Mouse (Mus musculus) midbrain, embryonic 12.5 days (tissue): ENCODE data around the gene Anks1b. TPM values are rescaled to one million over a fixed set of nuclear protein-coding genes. Genes with fewer than 3 reads are reported as not detected.
"Not testable (repeated sequence)": the region's sequence is repeated elsewhere in the genome, so short reads cannot be mapped to it uniquely, and the experiment has no call there.

ENCODE experiments used
- ATAC-seq: fragments of 200-750 bp; cut with Nextera tagmentation; 2 replicates; pipeline ENCODE4 v1.8.0; 2017; ENCODE audit warnings: low read depth, moderate TSS enrichment, moderate library complexity; ENCODE audit not compliant: low FRiP score
- H3K27ac ChIP-seq: fragments of 300-500 bp; sonication (generic); replicated peaks from 2 replicates; pipeline ENCODE4 v1.5.1; 2016; ENCODE audit warnings: mild to moderate bottlenecking
- H3K27me3 ChIP-seq: fragments of 300-500 bp; sonication (generic); 2 replicates; pipeline ENCODE4 v1.6.1; 2016; ENCODE audit warnings: mild to moderate bottlenecking
- H3K36me3 ChIP-seq: fragments of 300-500 bp; sonication (generic); 2 replicates; pipeline ENCODE4 v1.6.1; 2016
- H3K4me1 ChIP-seq: fragments of 300-500 bp; sonication (generic); 2 replicates; pipeline ENCODE4 v1.6.1; 2016
- H3K4me2 ChIP-seq: fragments of 300-500 bp; sonication (generic); replicated peaks from 2 replicates; pipeline ENCODE4 v1.6.1; 2016; ENCODE audit warnings: mild to moderate bottlenecking, moderate library complexity
- H3K4me3 ChIP-seq: fragments of 300-500 bp; sonication (generic); 2 replicates; pipeline ENCODE4 v1.5.1; 2016; ENCODE audit warnings: mild to moderate bottlenecking
- H3K9ac ChIP-seq: fragments of 300-500 bp; sonication (generic); replicated peaks from 2 replicates; pipeline ENCODE4 v1.6.1; 2016; ENCODE audit warnings: mild to moderate bottlenecking, moderate library complexity
- H3K9me3 ChIP-seq: fragments of 300-500 bp; sonication (generic); 2 replicates; pipeline ENCODE4 v1.6.1; 2016; ENCODE audit warnings: mild to moderate bottlenecking
- WGBS: fragments of 180-500 bp; shearing (Covaris S2); methylation state at CpG from one replicate; pipeline ENCODE4 v1.1.7; 2016; 5-methylcytosine and 5-hydroxymethylcytosine counted together
- polyA plus RNA-seq: library from polyadenylated mRNA; unstranded; fragments of >200 nt; fragmentation: Nextera tagmentation; extraction: Ambion mirVana; gene quantifications from 2 replicates; pipeline ENCODE4 v1.2.1, GENCODE M21; 2016

Gene Anks1b
- polyA plus RNA-seq, 1 experiment from 2014 or later: 11.9 TPM

- 82% methylated on average over 14 of the region's 14 CpGs for WGBS
Measured at GRCm38 (mm10) chr10:90599726-90600531, 726.6 kb downstream of the Anks1b start.

DNA sequence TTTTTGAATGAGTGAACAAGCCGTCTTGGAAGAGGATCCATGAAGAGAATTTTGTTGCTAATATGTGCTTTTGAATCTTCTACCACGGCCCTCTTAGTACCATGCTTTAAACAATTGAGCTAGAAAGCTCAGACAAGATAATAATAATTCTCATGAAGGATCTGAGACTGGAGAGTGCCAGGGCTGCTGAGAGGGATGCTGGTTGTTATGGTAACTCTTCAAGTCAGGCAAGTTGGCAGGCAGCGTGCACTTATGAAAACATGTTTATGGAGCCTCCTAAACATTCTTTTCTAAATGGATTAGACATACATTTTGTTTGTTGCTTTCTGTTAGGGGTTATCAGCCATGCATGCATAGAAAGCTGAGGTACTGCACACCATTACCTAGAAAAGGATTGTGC is 734.3 kb downstream of the Anks1b start:
- WGBS: 65% methylated on average over 3 of the region's 3 CpGs
- no peak overlapping the region for H3K9ac ChIP-seq

More at GRCm38 (mm10) chr10:90599726-90600531, 726.6 kb downstream of the Anks1b start:
- H3K9me3 ChIP-seq: no peaks in the 10 kb centered on the region
- H3K36me3 ChIP-seq: no peaks in the 10 kb centered on the region
- no peak overlapping the region for H3K4me3 ChIP-seq
- H3K4me1 ChIP-seq: peaks cover 9% of the 10 kb centered on the region
- no peak overlapping the region for H3K27ac ChIP-seq
- no peak for ATAC-seq
- H3K9ac ChIP-seq: no peak overlapping the region
- H3K4me2 ChIP-seq: no peak overlapping the region
- no peaks in the 10 kb centered on the region for H3K27me3 ChIP-seq

DNA sequence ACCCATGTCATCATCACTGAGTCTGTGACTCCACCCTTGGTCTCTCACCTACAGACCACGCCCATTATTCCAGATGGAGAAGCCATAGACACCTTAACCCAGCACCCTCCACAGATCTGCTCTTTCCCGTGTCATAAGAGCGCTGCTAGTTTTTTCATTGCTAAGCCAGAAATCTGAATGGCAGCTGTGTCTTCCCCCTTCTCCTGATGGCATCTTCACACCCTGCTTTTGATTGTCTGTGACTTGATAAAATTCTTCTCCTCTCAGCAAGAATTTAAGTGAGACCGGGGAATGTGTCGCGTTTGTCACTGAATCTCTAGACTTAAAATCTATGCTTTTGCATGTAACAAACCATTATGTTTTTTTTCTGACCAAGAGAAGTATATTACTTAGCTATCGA is 736.1 kb downstream of the Anks1b start:
- Histone ChIP-seq H3K27me3 (no peaks in the 10 kb centered on the region), H3K9me3 (no peaks in the 10 kb centered on the region), H3K4me2 (no peak overlapping the region), H3K27ac (no peak overlapping the region), H3K36me3 (no peaks in the 10 kb centered on the region), H3K4me1 (no peaks in the 10 kb centered on the region), H3K4me3 (no peak overlapping the region), H3K9ac (no peak overlapping the region)
- ATAC-seq: no peak
- WGBS: 91% methylated on average over 7 of the region's 7 CpGs

More for the DNA sequence above, 734.3 kb downstream of the Anks1b start:
- H3K27ac ChIP-seq: no peak overlapping the region
- H3K4me2 ChIP-seq: no peak overlapping the region
- H3K27me3 ChIP-seq: no peaks in the 10 kb centered on the region
- H3K9me3 ChIP-seq: no peaks in the 10 kb centered on the region
- ATAC-seq: no peak
- H3K36me3 ChIP-seq: no peaks in the 10 kb centered on the region
- no peaks in the 10 kb centered on the region for H3K4me1 ChIP-seq
- no peak overlapping the region for H3K4me3 ChIP-seq

DNA sequence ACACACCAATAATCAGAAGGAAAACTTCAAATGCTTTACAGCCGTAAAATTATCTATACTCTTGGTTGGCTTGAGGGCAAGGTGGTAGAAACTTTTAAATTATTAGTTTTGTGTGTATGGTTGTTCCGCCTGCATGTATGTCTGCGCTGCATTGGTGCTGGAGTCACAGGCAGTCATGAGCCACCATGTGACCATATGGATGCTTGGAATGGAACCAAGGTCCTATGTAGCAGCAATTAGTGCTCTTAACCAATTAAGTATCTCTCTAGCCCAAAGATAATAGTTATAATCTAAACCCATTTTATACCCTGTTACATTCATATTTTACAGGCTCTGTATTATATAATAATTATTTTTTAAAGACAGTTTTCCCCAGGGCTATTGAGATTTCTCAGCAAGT is 739.7 kb downstream of the Anks1b start:
- H3K4me1 ChIP-seq: peaks cover 4% of the 10 kb centered on the region; the same call in 1 of the 2 replicates
- H3K27ac ChIP-seq: no peak overlapping the region
- no peaks in the 10 kb centered on the region for H3K36me3 ChIP-seq
- WGBS: 92% methylated on average over 3 of the region's 3 CpGs
- no peak overlapping the region for H3K4me2 ChIP-seq
- no peak for ATAC-seq
- no peak overlapping the region for H3K9ac ChIP-seq
- H3K9me3 ChIP-seq: no peaks in the 10 kb centered on the region
- H3K4me3 ChIP-seq: no peak overlapping the region
- no peaks in the 10 kb centered on the region for H3K27me3 ChIP-seq

DNA sequence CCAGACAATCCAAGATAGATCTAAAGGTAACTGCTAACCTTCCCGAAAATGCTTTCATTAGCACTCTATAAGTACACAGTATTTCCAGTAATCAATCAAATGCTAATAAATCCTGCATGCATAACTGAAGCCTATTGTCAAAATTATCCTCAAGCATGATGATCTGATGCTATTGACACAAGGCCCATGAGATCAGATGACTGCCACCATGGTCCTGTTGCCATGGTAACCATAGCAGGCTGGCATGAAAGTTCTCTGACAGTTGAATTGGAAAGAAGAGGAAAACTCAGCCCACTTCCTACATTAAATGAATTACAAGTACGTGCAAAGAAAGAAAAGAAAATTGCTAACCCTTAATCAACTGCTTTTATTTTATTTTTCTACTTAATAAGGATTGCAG is 741.9 kb downstream of the Anks1b start:
- no peak overlapping the region for H3K4me2 ChIP-seq
- H3K9ac ChIP-seq: no peak overlapping the region
- no peaks in the 10 kb centered on the region for H3K9me3 ChIP-seq
- no peaks in the 10 kb centered on the region for H3K36me3 ChIP-seq
- peaks cover 5% of the 10 kb centered on the region; the same call in 1 of the 2 replicates for H3K4me1 ChIP-seq
- H3K27me3 ChIP-seq: no peaks in the 10 kb centered on the region
- H3K27ac ChIP-seq: no peak overlapping the region
- no peak for ATAC-seq
- WGBS: 58% methylated on average over 2 of the region's 2 CpGs
- H3K4me3 ChIP-seq: no peak overlapping the region

DNA sequence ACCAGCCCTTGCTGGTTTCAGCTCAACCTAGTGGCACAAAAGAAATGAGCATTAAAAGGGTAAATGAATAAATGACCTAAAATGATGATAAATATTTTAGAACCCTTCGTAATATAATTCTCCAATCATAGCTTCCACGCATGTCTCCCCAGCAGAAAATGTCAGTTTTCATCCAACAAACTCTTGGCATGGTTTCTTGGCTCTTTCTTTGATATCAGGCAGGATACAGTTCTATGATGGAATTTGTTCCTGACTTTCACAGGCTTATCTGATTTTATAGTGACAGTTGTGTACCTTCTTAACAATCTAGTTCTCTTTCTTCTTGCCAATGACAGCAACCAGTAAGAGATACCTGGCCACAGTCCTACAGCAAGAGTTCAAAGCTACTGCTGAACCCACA is 743.3 kb downstream of the Anks1b start:
- Histone ChIP-seq H3K36me3 (no peaks in the 10 kb centered on the region), H3K4me1 (peaks cover 5% of the 10 kb centered on the region; the same call in 1 of the 2 replicates), H3K4me2 (no peak overlapping the region), H3K27me3 (no peaks in the 10 kb centered on the region), H3K4me3 (no peak overlapping the region), H3K9ac (no peak overlapping the region), H3K27ac (no peak overlapping the region), H3K9me3 (no peaks in the 10 kb centered on the region)
- 95% methylated on average over 2 of the region's 2 CpGs for WGBS
- no peak for ATAC-seq

DNA sequence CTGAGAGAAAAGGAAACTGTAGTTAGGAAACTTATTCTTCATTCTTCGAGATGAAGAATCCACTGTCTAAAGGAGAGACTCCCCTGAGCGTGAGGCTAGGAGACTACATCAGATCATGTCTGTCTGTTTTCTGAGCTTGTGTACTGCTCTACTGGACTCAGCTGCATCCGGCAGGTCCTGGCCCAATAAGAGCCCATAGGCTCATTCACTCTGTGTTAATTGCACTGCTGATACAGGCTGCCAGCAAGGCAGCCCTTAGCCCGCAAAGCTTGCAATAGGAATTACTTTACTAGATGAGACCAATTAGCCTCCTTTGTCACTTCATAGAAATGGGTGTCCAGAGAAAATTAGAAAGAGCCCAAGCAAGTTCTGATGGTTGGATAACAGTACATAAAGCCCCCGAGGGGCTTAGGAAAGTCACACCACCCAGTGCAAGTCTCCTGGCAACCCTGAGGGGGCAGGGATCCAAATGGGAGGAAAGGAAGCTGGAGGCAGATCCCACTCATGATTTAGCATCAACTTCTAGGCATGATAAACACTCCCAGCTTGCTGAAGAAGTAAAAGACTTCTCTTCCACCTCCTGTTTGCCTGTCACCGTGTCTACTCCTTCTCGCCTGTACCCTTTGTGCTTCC is 744.5 kb downstream of the Anks1b start:
- no peaks in the 10 kb centered on the region for H3K9me3 ChIP-seq
- H3K27me3 ChIP-seq: no peaks in the 10 kb centered on the region
- H3K9ac ChIP-seq: no peak overlapping the region
- no peak for ATAC-seq
- H3K27ac ChIP-seq: no peak overlapping the region
- H3K4me1 ChIP-seq: peaks cover 5% of the 10 kb centered on the region; the same call in 1 of the 2 replicates
- H3K36me3 ChIP-seq: no peaks in the 10 kb centered on the region
- no peak overlapping the region for H3K4me2 ChIP-seq
- WGBS: 78% methylated on average over 7 of the region's 7 CpGs
- H3K4me3 ChIP-seq: no peak overlapping the region

GRCm38 (mm10) chr10:90627532-90627931 is 754.2 kb downstream of the Anks1b start:
- no peaks in the 10 kb centered on the region for H3K27me3 ChIP-seq
- no peaks in the 10 kb centered on the region for H3K9me3 ChIP-seq
- H3K4me1 ChIP-seq: no peaks in the 10 kb centered on the region
- 89% methylated on average over 5 of the region's 5 CpGs for WGBS
- H3K36me3 ChIP-seq: no peaks in the 10 kb centered on the region
- H3K4me3 ChIP-seq: no peak overlapping the region
- ATAC-seq: no peak
- H3K9ac ChIP-seq: no peak overlapping the region
- no peak overlapping the region for H3K4me2 ChIP-seq
- H3K27ac ChIP-seq: no peak overlapping the region

GRCm38 (mm10) chr10:90630099-90630698 is 756.9 kb downstream of the Anks1b start:
- Histone ChIP-seq H3K36me3 (no peaks in the 10 kb centered on the region), H3K4me1 (no peaks in the 10 kb centered on the region), H3K9me3 (peaks cover 10% of the 10 kb centered on the region; the same call in 1 of the 2 replicates), H3K4me2 (no peak overlapping the region), H3K27ac (no peak overlapping the region), H3K4me3 (no peak overlapping the region), H3K27me3 (no peaks in the 10 kb centered on the region), H3K9ac (no peak overlapping the region)
- ATAC-seq: no peak
- 87% methylated on average over 7 of the region's 7 CpGs for WGBS

GRCm38 (mm10) chr10:90630794-90631193 is 757.5 kb downstream of the Anks1b start:
- not testable (repeated sequence) for H3K27ac ChIP-seq, ATAC-seq, H3K4me2 ChIP-seq, H3K9ac ChIP-seq, H3K27me3 ChIP-seq, H3K4me3 ChIP-seq, H3K4me1 ChIP-seq, H3K9me3 ChIP-seq, H3K36me3 ChIP-seq
- WGBS: 89% methylated on average over 3 of the region's 3 CpGs

GRCm38 (mm10) chr10:90637352-90637751 is 764.0 kb downstream of the Anks1b start:
- no peak overlapping the region for H3K9ac ChIP-seq
- no peaks in the 10 kb centered on the region for H3K4me1 ChIP-seq
- peaks cover 10% of the 10 kb centered on the region; the same call in 1 of the 2 replicates for H3K9me3 ChIP-seq
- no peak overlapping the region for H3K27ac ChIP-seq
- H3K27me3 ChIP-seq: no peaks in the 10 kb centered on the region
- H3K4me3 ChIP-seq: no peak overlapping the region
- ATAC-seq: no peak
- no peak overlapping the region for H3K4me2 ChIP-seq
- H3K36me3 ChIP-seq: no peaks in the 10 kb centered on the region
- 88% methylated on average over 4 of the region's 4 CpGs for WGBS

DNA sequence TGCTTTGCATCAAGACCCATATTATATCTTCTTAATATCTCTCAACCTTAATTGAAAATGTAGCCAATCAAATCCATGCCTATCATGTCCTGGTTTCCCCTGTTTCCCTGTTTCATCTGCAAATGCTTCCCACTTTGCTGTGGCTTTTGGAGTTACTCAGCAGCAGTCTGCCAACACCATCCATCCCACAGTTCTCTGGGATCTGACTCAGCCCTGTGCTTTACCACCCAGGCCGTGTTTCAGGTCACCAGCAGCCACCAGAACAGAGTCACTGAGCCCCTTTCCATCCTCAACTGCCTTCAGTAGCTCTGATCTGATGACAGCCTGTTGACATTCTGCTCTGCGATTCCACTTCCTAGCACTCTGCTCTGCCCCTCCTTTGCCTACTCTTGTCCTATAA is 776.4 kb downstream of the Anks1b start:
- no peaks in the 10 kb centered on the region for H3K27me3 ChIP-seq
- no peak overlapping the region for H3K4me3 ChIP-seq
- H3K4me2 ChIP-seq: no peak overlapping the region
- H3K4me1 ChIP-seq: no peaks in the 10 kb centered on the region
- no peaks in the 10 kb centered on the region for H3K36me3 ChIP-seq
- H3K9ac ChIP-seq: no peak overlapping the region
- WGBS: 84% methylated on average over 2 of the region's 2 CpGs
- H3K9me3 ChIP-seq: no peaks in the 10 kb centered on the region
- ATAC-seq: no peak
- no peak overlapping the region for H3K27ac ChIP-seq
